Mouse (Mus musculus): ENCODE data around the gene Ppp3r2.

The Ppp3r2 gene

GRCm38 (mm10) chr4:49681812-49682211, at the start of gene Ppp3r2:
Gene Ppp3r2 (minus strand): TSS chr4:49682024.
- DNase-seq (ENCODE audit: low read depth, low spot score) = no peak

GRCm38 (mm10) chr4:49729326-49729725, 47.5 kb upstream of the Ppp3r2 start:
- DNase-seq (ENCODE audit: low read depth, low spot score) = no peak

GRCm38 (mm10) chr4:49723908-49724307, 42.1 kb upstream of the Ppp3r2 start:
- DNase-seq (ENCODE audit: low read depth, low spot score) = no peak

GRCm38 (mm10) chr4:49691405-49692194, 9.8 kb upstream of the Ppp3r2 start:
- DNase-seq (ENCODE audit: low read depth, low spot score) = no peak

GRCm38 (mm10) chr4:49688594-49689288, 6.9 kb upstream of the Ppp3r2 start:
- DNase-seq (ENCODE audit: low read depth, low spot score) = peak; percentile 31

GRCm38 (mm10) chr4:49680171-49680875, 1.5 kb downstream of the Ppp3r2 start:
- DNase-seq (ENCODE audit: low read depth, low spot score) = no peak

GRCm38 (mm10) chr4:49676790-49677189, 5.0 kb downstream of the Ppp3r2 start:
- DNase-seq (ENCODE audit: low read depth, low spot score) = no peak

- DNase-seq (ENCODE audit: low read depth, low spot score) = no peak
Observed at GRCm38 (mm10) chr4:49676071-49676470, 5.8 kb downstream of the Ppp3r2 start.

- no peak for DNase-seq (ENCODE audit: low read depth, low spot score)
Observed at GRCm38 (mm10) chr4:49664850-49665249, 17.0 kb downstream of the Ppp3r2 start.

GRCm38 (mm10) chr4:49662231-49662630, 19.6 kb downstream of the Ppp3r2 start:
- no peak for DNase-seq (ENCODE audit: low read depth, low spot score)

GRCm38 (mm10) chr4:49661664-49662063, 20.2 kb downstream of the Ppp3r2 start:
- DNase-seq (ENCODE audit: low read depth, low spot score) = no peak

- peak; percentile 39 for DNase-seq (ENCODE audit: low read depth, low spot score)
Observed at GRCm38 (mm10) chr4:49659421-49659820, 22.4 kb downstream of the Ppp3r2 start.

- DNase-seq (ENCODE audit: low read depth, low spot score) = no peak
Observed at GRCm38 (mm10) chr4:49639913-49640312, 41.9 kb downstream of the Ppp3r2 start.

- DNase-seq (ENCODE audit: low read depth, low spot score) = no peak
Observed at GRCm38 (mm10) chr4:49637821-49638220, 44.0 kb downstream of the Ppp3r2 start.

- DNase-seq (ENCODE audit: low read depth, low spot score) = no peak
Observed at GRCm38 (mm10) chr4:49632139-49632481, 49.7 kb downstream of the Ppp3r2 start.

- DNase-seq (ENCODE audit: low read depth, low spot score) = peak; percentile 95
Observed at GRCm38 (mm10) chr4:49631319-49632138, 50.3 kb downstream of the Ppp3r2 start, which contains the start of gene Rnf20. Gene Rnf20 (plus strand): TSS chr4:49632006.

- DNase-seq (ENCODE audit: low read depth, low spot score) = no peak
Observed at GRCm38 (mm10) chr4:49628941-49629340, 52.9 kb downstream of the Ppp3r2 start.
